Mouse (Mus musculus): Measurements from ENCODE around the gene Adam17.
"Not testable (repeated sequence)": the region's sequence is repeated elsewhere in the genome, so short reads cannot be mapped to it uniquely, and the experiment has no call there.

Gene Adam17

DNA sequence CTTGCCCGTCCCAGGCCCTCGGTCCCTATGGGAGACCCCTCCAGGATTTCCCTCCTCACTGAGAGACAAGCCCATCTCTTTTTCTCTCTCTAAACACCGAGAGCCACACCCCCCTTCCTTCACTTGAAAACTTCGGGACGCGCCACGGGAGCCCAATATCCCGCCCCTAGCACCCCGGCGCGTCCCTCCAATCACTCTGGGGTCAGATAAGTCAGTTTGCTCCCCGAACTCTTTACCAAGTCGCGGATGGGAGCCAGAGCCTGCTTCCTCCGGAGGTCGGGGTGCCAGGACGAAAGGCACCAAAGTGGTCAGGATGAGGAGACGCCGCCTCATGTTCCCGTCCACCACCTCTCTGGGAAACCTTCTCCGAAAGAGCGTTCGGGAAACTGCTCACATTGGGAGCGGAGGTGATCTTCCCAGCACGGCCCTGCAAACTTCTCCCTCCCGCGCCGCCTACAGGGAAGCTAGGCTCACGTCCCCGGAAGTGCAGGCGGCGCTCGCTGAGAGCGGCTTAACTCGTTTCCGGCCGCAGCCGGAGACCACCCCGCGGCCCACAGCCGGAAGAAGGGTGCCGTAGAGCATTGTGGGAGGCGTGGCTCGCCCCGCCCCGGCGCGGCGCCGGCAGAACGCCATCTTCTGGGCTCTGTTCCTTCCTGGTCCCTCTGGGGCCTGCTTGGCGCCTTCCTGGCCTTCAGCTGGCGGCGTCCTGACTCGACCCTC is at the start of gene Adam17:
TSS of gene Adam17 (minus strand) at position 533 of the 720 bp plus-strand sequence.
- peak; percentile 96 to 97 for DNase-seq (ENCODE audit: low spot score in 2 of 2)

- DNase-seq (ENCODE audit: low spot score in 2 of 2): peak; percentile 15 to 36
Measured at GRCm38 (mm10) chr12:21418621-21419131, 45.2 kb upstream of the Adam17 start.

DNA sequence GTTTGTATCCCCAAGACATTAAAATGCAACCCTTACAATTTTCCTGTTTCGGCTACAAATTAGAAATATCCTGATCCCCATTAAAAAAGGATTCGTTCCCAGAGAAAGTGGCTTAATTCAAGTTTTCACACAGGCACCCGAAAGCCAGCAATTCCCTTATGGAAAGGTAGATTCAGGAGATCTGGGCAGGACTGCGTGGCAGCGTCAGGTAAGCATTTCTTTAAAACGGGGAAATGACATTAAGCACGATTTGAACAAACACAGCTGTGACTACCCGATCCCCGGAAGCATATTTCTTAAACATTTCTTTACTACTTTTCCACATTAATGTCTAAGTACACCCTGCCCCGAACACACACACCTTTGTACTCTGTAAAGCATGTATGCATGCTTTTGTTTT is 44.7 kb upstream of the Adam17 start:
- no peak for DNase-seq (ENCODE audit: low spot score in 2 of 2)

DNA sequence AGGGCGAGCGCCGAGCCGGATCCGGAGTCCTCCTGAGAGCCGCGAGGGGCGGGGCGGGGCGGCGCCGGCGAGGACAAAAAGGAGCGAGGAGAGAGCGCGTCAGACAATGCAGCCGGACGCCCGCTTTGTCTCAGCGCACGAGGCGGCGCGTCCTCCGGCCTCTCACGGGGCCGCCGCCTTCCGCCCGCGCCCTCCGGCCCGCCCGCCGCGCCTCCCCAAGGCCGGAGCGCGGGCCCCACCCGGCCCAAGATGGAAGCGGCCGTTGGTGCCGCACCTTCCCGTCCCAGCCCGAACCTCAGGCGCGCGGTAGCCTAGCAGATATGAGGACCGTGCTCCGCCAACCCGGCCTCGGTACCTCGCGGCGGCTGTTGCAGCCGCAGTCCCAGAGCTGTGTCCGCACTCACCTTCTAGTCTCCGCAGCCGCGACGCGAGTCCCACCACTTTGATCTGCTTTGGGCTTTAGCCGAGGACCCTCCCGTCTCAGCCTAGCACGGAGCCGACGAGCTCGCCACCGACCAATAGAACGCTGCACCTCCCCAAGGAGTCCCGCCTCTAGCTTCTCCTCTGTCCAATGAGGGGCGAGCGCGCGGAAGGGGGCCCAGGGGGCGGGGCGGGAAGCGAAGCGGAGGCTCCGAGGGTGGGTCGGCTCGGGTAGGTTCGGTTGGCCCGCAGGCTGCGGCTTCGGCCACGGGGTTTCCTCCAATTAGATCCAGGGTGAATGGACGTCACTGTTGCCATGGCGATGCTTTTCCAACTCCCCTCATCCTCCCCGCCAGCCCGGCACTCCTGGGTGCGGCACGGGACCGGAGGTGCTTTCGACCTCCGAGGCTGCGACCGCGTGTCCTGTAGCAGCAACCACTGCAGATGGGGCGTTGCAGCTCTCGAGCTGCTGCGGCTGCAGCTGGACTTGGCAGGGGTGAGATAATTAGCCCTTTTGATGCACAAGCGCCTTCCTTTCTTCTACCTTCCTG is 44.0 kb upstream of the Adam17 start, which contains the start of gene Ywhaq:
TSS of gene Ywhaq (minus strand) at position 538 of the 971 bp plus-strand sequence.
- peak; percentile 96 to 98 for DNase-seq (ENCODE audit: low spot score in 2 of 2)

DNA sequence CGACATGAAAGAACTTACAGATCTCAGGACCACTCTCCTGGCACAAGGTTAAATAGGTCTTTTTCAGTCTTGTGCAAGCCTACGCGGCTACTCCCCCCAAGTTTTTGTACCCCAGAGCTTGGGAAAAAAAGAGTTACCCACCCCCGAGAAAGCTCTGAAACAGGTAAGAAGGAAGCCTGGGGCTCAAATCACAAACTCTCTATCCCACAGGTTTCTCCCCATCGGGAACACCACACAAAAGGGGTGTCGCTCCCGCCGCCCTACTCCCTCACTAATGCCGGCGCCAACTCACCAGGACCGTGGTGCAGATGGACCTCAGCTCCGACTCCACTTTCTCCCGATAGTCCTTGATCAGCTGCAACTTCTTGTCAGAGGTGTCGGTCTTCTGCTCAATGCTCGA is 43.1 kb upstream of the Adam17 start:
- DNase-seq (ENCODE audit: low spot score in 2 of 2): no peak

- no peak for DNase-seq (ENCODE audit: low spot score in 2 of 2)
Measured at GRCm38 (mm10) chr12:21410620-21411019, 37.2 kb upstream of the Adam17 start.

DNA sequence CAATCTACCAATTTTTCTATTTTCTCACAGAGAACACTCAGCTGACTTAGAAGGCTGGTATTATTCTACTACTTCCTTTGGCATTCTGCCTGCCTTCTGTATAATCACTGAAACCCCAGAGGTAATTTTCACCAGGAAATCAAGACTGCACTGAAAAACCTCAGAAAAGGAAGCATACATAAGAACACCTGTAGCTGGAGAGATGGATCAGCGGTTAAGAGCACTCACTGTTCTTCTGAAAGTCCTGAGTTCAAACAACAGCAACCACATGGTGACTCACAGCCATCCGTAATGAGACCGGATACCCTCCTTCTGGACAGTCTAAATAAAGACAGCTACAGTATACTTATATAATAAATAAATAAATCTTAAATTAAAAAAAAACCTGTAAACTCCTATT is 36.2 kb upstream of the Adam17 start:
- DNase-seq (ENCODE audit: low spot score in 2 of 2): no peak

DNA sequence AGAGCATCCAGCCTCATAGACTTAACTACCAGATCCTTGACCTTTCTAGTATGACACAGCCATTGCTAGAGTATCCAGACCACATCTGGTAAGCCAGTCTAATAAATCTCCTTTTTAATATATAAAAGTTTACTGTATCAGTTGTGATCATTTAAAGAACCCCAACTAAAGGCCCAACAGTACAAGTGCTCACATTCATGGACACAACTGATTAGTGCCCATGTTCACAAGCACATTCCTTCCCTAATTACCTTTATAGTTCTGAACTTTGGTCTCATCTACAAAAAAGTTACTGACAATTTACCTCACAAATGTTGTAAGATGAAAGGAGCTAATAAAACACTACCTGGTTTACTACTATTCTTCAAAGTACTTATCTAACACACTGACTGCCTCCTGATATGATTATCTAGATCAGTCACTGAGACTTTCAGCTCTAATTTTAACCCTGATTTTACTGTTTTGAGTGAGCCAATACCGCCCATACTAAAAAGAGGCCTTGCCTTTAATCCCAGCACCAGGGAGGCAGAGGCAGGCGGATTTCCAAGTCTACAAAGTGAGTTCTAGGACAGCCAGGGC is 35.4 kb upstream of the Adam17 start:
- no peak for DNase-seq (ENCODE audit: low spot score in 2 of 2)

GRCm38 (mm10) chr12:21402771-21403170 is 29.3 kb upstream of the Adam17 start:
- DNase-seq (ENCODE audit: low spot score in 2 of 2): no peak

DNA sequence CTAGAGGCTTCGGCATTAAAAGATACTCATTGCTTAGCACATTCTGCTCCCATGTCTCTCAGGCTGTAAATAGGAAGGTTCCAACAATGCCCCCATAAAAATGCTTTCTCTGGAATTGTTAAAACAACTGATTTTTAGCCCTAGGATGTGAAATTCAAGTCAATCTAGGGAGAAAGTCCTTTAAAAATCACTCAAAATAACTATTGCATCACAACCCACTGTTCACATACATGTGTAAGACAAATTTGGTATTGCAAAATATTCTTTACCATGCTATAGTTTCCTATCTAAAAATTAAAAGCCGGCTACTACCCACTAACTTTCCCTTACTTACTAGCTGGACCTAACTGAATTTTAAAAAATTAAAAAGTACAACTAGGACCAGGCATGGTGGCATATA is 12.8 kb upstream of the Adam17 start:
- no peak for DNase-seq (ENCODE audit: low spot score in 2 of 2)

- not testable (repeated sequence) for DNase-seq (ENCODE audit: low spot score in 2 of 2)
Measured at GRCm38 (mm10) chr12:21378765-21379346, 5.4 kb upstream of the Adam17 start.

DNA sequence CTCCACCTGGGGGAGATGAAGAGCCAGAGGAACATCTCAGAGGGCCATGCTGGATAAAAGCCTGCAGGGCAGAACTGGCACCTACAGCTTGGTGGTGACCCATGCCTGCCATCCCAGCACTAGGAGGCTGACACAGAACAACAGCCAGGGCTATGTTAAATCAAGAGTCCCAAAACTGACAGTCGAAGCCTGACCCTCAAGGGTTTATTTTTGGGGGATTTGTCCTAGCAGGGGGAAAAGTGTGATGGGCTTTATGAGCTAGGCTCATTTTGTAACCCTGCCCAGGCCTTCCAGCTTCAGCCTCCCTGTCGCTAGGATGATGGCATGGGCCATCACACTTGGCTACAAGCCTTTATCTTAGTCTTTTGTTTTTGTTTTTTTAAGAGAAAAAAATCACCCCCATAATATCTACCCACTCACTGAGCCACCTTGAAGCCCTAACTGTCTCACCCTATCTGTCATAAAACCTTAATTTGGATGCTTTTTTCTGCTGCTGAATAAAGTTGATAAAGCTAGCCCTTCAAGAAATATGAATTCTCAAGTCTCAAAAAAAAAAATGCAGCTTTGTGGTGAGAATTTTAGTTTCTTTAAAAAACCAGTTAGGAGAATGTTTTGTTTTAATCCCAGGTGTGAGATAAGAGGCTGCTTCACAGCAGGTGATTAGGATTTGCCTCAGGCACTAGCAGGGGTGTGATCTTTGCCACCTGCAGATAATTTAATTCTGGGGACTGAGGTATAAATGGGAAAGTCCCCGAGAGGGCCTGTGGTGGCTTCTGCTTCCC is 2.1 kb upstream of the Adam17 start:
- DNase-seq (ENCODE audit: low spot score in 2 of 2): no peak

GRCm38 (mm10) chr12:21373820-21374475 is 516 bp upstream of the Adam17 start:
- DNase-seq (ENCODE audit: low spot score in 2 of 2): no peak

DNA sequence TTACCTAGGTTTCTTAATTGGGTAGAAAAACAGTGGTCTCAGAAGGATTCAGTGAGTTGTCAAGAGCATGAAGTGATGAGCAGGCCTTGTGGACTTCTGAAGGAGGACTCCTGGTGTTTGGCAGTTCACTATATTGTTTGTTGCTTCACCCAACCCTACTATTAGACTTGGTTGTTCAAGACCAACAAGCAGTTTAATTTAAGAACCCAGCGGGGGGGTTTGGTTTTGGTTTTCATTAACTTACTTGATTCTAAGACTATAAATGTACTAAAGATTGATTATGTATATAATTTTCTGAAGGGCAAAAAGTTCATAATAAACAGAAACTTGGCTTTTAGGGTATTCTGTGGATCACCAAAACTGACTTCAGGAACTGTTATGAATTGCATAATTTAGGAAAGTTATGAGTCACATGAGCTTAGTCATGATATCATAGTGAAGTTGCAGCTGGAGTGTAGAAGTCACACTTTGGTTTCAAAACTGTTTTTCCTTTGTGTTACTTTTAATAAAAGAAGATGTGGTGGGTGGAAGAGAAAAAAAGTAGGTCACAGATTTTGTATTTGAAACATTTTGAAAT is 3.3 kb downstream of the Adam17 start:
- DNase-seq (ENCODE audit: low spot score in 2 of 2): no peak

DNA sequence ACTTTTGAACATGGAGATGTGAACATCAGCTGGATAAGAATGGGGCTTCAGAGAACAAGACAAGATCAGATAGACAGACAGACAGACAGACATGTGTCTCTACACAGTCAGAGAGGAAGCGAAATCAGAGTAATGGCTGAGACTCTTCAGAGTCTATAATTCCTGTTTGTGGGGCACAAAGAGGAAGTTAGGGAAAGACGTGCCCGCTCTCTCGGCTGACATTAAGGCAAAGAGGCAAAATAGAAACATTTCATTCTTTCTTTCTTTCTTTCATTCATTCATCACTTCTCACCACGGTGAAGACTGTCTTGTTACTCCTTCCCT is 4.4 kb downstream of the Adam17 start:
- DNase-seq (ENCODE audit: low spot score in 2 of 2): no peak

DNA sequence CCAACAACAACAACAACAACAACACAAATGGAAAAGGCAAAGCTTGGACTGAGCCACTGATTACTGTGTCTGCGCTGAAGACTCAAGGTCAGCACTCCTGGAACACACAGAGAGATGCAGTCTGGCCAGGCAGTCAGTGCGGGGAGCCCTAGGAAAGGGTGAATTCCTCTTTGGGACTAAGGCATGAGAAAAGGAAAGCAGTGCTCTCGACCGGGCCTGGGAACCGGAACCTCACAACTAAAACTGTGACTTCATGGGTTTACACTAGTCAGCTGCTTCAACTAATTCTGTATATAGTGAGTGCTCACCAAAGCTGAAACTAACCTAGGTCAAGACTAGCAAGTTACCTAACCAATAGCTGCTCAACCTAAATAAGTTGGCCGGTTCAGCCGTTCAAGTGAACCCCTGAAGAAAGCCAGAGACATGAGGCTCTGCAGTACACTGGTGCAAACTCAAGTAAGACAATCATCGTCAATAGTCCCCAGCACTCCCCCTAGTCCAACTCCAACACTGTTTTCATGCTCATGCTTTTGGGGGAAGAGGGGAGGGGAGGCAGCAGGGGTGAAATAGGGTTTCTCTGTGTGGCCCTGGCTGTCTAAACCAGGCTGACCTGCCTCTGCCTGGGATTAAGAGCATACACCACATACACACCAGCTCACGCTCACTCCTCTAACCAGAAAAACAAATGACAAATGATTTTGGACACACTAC is 4.9 kb downstream of the Adam17 start:
- no peak for DNase-seq (ENCODE audit: low spot score in 2 of 2)

- no peak for DNase-seq (ENCODE audit: low spot score in 2 of 2)
Measured at GRCm38 (mm10) chr12:21364624-21365435, 8.6 kb downstream of the Adam17 start.

DNA sequence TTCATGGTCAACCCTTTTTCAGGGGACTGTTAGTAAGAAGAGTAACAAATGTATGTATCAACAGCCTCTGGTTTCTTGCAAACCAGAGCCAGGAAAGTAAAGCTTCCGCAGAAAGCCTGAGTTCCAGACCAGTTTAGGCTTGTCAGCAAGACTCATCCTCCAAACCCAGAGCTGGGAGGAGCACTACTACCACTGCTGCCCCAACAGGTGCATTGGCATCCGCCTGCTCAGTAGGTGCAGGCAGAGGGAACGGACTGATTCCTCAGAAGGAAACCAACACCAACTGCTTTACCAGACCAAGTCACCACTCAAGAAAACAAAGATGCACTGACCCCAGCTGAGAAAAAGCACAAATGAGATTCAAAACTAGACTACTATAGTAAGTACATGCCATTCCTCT is 10.2 kb downstream of the Adam17 start:
- no peak for DNase-seq (ENCODE audit: low spot score in 2 of 2)

- DNase-seq (ENCODE audit: low spot score in 2 of 2): no peak
Measured at GRCm38 (mm10) chr12:21362686-21363085, 10.7 kb downstream of the Adam17 start.
